Mouse (Mus musculus) adrenal gland, adult (tissue): ENCODE measurements at regions not wholly inside any gene's neighbourhood (a gene's known extent, or its start where the extent isn't known, plus 50 kb on each side); places are given as distances from the start of the nearest gene placed in this dataset.
A peak's percentile ranks its signal among the peaks of the same experiment; 100 is the strongest.

Source experiments
- DNase-seq, 2 experiments: peaks; one replicate each; pipeline ENCODE4 v3.0.0; 2022 to 2023; ENCODE audit warnings: low spot score in 1 of 2; ENCODE audit not compliant: inconsistent age in 2 of 2

DNA sequence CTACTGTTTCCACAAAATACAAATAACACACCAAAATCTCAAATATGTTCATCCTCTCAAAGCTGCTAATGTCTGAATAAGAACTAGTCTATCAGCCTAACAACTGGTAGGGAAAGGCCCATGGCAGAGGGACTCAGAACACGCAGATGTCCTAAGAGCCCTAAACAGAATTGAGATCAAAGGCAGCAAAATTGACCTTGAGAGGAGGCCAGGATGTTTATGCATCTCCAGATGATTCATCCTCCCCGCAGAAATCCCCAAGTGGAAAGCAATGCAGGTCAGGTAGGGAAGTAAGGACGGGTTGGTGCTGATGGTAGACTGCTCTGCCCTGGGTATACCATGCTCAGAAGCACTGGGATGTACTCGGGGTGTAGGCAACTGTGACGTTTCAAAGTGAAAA is 89.0 kb upstream of the Tmem150c start:
- peak; percentile 55 to 78 for DNase-seq

DNA sequence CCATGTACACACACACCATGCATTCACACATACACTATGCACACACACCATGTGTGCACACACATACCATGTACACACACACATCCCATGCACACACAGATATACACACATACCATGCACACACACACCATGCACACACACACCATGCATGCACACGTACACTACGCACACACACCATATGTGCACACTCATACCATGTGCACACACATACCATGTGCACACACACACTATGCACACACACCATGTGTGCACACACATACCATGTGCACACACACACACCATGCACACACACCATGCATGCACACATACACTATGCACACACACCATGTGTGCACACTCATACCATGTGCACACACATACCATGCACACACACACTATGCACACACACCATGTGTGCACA is 87.1 kb upstream of the Tmem150c start:
- no peak for DNase-seq

DNA sequence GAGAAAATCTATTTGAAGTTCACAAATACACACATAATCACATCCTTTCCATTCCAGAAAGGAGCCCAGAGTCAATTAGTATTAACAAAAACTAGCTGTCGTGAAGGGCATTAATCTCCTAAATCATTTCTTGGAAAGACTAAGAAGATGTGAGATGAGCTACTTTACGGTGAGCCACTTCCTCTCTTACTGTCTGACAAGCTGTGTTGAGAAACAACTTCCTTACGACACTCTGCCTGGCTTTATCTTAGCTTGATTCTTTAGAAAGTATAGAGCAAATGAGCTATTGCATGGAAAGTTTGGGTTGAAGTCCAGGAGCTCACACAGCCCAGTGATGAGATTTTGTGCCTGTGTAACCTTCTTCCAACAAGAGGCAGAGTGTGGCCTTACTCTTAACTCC is 85.2 kb upstream of the Tmem150c start:
- peak in 1 of 2 experiments; percentile 44 for DNase-seq

DNA sequence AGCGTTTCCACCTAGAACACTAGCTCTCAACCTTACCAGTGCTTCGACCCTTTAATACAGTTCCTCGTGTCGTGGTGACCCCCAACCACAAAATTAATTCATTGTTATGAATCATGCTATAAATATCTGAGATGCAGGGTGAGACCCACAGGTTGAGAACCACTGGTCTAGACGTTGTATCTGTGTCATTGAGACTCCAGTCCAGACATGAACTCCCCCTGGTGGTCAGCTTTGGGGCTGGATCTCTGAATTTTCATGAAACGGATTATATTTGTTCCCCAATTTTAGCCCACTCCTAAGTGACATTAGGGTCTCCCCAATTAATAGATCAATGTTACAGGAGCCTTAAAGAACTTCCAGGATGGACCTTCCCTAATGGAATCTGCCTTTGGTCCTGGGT is 81.3 kb upstream of the Tmem150c start:
- peak; percentile 26 to 82 for DNase-seq

DNA sequence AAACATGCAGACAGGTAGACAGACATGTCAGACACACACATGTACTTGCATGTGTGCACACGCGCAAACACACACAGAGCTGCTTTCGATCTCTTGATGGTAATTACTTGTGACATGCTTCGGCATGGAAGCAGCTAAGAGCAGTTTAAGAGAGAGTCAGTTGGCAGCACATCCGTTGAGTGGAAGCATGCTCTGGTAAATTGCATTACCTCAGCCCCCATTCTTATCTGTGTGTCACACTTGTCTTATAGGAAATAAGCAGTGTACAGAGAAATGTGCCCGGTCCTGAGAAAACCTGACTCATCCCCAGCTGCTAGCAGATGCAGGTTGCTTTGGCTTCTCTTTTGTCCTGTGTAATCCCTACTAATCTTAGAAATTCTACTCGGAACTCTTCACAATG is 80.0 kb upstream of the Tmem150c start:
- DNase-seq = no peak

DNA sequence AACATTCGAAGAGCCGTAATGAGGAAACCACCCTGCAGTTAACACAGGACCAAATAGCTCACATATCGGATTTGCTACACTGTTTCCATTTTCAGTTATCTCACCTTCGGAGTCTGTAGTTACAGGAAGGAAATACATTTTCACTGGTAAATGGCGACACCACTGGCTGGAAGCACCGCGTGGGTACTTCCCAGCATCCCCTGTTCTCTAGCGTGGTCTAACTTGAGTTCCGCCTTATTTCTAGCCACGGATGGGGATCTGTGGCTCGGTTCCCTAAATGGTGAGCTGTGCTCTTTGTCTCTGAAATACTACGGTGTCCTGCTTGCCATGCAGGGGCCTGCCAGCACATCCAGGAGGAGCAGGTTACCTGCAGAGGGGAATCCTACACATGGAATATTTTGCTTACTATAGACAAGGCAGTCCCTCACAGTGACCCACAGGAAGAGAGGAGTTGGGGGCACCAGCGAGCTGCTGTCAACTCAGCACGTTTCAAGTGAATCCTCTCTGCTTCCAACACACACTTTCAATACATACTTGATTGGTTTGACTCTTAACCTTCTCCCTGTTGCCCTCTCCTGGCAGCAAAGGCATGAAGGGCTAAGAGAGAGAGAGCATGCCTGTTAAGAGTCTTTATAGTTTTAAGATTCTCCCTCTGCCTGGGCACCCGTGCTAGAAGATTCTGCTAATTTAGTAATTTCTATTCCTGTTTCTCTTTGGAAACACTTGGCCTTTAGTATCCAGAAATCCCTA is 78.9 kb upstream of the Tmem150c start:
- DNase-seq = no peak

DNA sequence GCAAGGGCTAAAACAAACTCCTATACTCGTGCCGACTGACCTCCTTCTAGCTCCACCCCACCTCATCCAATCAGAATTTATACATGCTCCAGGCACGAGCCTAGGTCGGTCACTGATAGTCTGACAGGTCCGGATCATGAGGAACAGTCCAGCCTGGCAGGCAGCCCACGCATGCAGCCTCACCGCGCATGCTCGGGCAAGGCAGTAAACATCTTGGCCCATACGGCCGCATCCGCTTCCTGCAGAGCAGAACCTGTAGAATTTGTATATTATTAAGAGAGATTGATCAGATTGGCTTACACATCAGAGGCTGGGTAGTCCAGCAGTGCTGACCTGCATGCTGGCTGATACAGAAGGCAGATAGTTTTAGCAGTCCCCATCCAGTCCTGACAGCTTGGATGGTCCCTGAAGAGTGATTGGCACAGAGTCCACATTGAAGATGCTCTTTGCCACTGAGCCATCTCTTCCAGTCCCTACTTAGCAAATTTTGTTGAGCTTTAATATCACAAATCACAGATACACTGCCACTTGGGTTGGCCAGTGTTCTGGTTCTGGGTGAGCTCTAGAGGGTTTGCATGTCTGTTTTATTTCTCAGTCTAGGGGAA is 78.2 kb upstream of the Tmem150c start:
- no peak for DNase-seq

DNA sequence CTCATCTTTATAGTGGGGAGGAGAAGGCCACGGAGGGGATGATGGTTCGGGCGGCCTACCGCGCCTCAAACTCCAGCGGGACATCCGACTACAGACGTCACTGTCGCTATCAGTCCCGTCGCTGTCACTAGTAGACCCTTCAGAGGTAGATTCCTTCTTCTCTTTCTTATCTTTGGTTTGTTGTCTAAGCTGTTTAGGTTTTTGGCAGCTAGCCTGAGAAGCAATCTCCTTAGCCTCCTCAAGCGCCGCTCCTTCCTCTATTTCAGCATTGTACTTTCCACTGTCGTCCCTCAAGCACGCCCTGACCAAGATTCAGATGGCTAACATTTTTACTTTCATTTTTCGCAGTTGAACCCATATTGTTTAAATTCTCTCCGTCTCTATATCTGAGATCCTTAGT is 76.7 kb upstream of the Tmem150c start:
- no peak for DNase-seq

DNA sequence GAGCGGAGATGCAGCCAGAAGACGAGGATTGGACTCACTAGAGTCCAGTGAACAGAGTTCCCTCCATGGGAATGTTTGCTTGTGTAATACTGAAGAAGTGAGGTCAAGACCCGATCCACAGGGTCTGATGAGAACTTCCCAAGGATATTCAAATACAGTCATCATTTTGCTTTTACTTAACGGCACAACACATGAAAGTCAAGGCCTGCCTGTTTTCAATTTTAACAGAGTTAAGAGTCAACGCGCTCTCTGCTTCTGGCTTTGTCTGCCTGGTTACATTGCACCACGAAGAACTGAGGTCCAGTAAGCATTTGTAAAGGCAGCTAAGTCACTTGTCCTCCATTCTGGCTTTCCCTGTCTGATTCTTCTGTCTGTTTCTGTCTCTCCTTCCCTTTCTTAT is 72.5 kb upstream of the Tmem150c start:
- peak in 1 of 2 experiments; percentile 72 for DNase-seq

DNA sequence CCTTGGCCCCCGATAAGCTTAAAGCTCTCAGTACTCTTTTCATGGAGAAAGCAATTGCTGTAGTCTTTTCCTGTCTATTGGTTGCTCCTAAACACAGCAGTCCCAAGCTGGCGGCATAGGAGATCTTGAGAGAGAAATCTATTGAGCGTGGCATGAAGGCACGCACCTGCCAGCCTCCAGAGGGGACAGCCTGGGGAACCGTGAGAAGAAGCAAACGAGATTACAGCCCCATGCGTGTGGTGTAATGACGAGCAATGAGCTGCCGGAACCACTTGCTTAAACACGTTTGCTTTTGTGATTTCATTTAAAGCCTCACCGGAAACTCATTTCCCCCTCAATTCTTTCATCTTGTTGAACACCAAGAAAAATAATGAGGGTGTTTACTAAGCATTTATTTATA is 72.0 kb upstream of the Tmem150c start:
- DNase-seq = no peak

DNA sequence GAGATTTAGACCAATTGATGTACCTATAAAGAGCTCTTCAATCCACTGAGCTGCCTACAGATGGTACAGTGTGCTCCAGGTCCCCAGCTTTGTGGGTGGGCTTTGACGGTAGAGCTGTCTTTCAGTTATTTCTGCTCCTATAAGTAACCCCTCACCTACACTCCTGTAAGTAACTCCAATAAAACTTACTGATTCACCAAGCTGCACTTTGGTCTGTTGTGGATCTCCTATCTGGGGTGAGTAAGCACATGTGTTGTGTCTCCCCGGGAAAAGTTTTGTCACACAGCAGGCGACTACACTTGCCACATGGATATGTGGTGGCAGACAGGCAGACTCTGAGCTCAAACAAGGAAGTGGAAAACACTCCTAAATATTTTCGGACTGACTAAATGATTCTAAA is 70.4 kb upstream of the Tmem150c start:
- DNase-seq = no peak

DNA sequence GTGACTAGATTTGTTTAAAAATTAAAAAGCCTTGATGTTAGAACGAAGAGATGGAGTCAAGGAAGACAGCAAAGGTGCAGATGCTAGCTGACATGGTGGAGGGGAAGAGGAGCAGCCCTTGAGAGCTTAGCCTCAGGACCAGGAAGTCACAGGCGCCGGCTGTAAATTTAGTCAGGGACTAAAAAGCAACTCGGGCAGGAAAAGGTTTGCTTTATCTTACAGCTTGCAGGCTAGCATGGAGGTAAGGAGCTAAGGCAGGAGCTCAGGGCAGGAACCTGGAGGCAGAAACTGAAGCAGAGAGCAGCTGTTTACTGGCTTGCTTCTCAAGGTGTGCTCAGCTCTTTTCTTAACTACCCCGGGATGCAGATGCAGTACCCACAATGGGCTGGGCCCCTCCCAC is 68.3 kb upstream of the Tmem150c start:
- no peak for DNase-seq

DNA sequence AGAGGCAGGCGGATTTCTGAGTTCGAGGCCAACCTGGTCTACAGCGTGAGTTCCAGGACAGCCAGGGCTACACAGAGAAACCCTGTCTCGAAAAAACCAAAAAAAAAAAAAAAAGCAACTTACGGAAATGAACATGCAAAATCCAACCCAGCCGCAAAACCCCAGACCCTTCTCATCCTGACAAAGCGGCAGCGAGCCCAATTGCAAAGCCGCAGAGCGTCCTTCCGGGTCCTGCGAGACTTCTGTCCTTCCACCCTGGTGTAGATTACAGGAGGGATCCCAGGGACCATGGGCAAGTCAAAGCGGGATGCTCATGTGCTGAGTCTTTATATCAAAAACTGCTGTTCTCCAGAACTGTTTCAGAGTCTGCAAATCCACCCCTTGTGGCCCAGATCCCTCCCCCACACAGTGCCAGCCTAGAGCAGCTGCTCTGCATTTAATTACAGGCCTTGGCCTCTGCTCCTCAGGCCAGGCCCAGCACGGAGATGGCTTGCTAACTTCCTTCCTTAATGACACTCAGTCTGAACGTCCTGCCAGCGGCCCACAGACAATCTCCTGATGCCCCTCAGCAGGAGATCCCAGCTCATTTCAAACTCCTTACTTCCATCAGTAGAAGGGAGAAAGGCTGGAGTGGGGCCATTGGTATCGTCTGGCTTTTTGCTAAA is 67.1 kb upstream of the Tmem150c start:
- DNase-seq = no peak

DNA sequence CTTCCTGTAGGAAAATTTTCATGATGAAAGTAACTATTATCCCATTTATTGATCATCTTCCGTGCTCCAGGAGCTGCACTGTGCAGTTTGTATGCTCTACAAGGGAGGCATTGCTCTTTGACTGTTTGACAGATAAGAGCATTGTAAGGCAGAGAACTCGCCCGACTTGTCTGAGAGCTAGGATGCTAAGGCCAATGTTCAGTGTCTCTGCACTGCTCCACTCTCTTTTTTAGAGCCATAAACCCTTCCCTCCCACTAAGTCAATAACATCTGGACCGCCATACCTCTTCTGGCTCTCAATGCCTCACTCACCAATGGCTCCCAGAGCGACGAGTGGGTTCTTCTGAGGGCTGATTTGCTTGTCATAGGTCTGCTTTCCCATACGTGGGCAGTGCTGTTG is 65.9 kb upstream of the Tmem150c start:
- no peak for DNase-seq

DNA sequence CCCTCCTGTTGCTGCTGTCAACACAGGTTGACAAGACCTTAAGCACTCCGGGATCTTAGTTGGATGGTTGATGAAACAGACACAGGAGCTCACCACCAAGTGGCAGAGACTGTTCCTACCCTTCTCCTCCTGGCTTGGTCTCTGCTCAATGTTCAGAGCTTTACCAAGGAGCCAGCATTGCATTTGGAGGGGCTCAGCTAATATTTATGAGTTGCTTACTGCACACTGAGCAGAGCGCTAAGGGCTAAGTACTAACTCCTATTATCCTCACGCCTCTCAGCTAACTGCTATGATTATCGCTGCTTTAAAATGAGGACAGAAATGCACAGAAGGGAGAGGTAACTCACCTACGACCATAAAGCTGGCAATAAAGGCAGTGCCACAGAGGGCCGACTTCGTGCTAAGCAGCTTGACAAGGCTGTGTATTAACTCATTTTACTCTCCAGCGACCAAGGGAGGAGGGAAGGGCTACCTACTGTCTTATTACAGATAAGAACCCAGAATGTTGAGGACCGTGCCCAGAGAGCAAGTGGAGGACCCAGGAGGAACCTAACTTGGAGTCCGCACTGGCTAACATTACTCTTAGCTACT is 65.3 kb upstream of the Tmem150c start:
- DNase-seq = no peak

DNA sequence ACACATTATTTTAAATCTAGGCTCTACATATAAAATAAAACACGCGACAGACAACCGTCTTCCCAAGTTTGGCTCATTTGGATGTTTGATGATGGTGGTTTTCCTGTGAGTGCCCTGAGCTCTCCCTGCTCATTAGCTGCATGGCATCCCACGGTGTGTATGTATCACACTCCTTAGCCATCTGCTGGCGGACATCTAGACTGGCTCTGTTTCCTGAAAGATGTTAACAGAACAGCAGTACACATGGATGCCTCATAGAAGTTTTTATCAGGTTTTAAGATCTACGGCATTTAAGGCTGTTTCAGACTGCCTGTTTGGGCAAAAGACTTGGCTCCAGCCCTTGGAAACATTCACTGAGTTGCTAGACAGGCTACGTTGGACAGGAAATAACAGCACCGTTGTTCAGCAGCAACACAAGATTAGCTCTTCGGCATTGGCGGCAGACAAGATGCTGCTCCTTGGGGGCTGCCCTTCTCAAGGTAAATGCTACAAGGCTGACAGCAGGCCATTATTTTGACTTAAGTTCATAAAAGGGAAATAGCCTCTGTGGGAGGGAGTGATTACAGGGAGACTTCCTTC is 61.5 kb upstream of the Tmem150c start:
- no peak for DNase-seq

DNA sequence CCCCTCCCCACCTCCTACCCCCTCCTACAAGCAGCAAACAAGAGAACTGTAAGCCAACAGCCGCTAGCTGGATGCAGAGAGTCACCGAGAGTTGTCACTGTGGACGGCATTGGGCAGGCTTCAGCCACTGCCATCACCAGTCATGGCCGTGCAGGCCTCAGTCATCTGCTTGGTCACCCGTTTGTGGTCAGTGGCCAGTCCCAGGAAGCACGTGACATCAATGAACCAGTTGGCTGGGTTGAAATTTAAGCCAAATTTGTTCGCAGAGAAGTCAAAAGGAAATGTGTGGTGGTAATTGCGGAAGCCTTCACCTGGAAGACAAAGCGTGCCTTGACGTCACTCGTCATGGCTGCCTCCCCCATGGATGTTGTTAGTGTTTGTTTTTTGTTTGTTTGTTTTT is 60.7 kb upstream of the Tmem150c start:
- DNase-seq = no peak

DNA sequence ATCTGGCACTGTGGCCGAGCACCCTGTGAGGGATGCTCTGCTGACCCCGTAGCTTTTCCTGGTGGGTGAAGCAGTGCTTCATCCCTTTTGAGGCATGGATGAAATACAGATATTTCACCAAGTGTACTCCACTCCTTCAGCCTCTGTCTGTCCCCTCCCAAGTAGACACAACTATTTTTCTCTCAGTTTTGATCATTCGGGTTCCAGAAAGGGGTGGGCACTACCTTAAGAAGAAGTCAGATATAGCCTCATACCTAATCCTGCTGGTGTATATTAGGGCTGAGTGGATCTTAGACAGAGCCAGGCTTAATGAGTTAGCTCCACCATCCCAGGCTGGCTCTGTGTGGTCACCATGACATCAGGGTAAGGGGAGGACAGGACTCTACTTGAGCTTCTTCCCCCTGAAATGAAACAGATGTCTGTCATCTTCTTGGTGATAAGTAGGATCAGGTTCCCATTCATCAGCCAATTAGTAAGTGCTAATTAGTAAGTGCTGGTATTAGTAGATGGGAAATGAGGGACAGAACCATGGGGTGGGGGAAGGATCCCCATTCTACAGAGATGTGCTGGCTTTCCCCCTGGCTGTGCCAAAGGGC is 58.7 kb upstream of the Tmem150c start:
- no peak for DNase-seq

DNA sequence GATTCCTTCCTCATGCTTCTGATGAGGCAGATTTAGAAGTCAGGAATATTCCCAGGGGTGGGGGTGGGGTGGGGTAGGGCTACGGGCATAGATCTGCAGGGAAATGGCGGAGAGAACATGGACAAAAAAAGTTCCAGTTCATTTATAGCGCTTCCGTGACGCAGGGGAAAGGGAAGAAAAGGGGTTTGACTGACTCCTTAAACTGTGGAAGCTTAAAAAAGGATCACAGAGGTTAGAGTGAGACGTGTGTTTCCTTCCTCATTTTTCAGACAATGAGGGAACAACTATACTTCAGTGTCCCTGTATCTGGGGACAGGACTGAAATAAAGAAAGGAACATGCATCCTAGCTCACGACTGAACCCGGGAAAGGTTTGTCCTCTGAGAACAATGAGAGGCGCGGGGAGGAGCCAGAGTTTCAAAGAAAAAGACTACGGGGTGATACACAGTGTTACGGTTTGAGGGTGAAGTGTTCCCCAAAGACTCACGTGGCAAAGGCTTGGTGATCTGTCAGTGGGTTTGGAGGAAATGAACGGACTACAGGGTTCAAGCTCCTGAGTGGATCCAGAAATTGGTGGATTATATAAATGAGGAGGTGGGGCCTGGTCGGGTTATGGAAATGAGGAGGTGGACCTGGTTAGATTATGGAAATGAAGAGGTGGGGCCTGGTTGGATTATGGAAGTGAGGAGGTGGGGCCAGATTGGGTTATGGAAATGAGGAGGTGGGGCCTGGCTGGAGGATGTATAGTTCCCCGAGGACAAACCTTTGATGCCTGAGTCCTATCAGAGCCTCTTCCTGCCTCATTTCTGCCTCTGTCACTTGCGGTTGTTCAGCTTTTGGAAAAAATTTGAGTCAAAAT is 57.8 kb upstream of the Tmem150c start:
- DNase-seq = no peak

DNA sequence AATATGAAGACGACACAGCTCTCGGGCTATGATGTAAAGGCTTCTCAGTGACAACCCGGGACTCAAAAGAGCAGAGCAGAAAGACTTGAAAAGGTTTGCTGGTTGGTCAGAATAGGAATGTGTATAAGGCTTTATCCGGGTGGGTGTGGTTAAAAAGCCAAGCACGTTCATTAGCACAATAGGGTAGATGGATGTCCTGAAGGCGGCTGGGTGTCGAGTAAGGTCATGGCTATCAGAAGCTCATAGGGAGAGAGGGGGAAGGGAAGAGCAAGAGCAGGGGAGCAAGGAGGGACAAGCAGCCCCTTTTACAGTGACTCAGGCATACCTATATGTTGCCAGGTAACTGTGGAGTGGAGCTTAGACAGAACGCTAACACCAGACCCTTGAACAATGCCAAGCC is 54.3 kb upstream of the Tmem150c start:
- no peak for DNase-seq
